Mouse (Mus musculus) stomach, postnatal 0 days (tissue): ENCODE measurements around the gene Gm21698. TPM values are rescaled to one million over a fixed set of nuclear protein-coding genes. Genes with fewer than 3 reads are reported as not detected.
"Not testable (repeated sequence)": the region's sequence is repeated elsewhere in the genome, so short reads cannot be mapped to it uniquely, and the experiment has no call there.

Experiments
- ATAC-seq: fragments of 200-750 bp; cut with Nextera tagmentation; 2 replicates; pipeline ENCODE4 v1.8.0; 2017; ENCODE audit not compliant: low FRiP score, low TSS enrichment
- DNase-seq: peaks from one replicate; pipeline ENCODE4 v3.0.0-alpha.2; 2016; ENCODE audit warnings: low spot score
- H3K27ac ChIP-seq: fragments of 300-500 bp; sonication (generic); replicated peaks from 2 replicates; pipeline ENCODE4 v1.5.1; 2014; ENCODE audit warnings: mild to moderate bottlenecking, control low read depth
- H3K27me3 ChIP-seq: fragments of 300-500 bp; sonication (generic); 2 replicates; pipeline ENCODE4 v1.6.1; 2014; ENCODE audit warnings: low read length; ENCODE audit not compliant: control insufficient read depth, insufficient read depth
- H3K36me3 ChIP-seq: fragments of 300-500 bp; sonication (generic); 2 replicates; pipeline ENCODE4 v1.6.1; 2014; ENCODE audit warnings: low read length, mixed read lengths; ENCODE audit not compliant: control insufficient read depth, insufficient read depth
- H3K4me1 ChIP-seq: fragments of 300-500 bp; sonication (generic); replicated peaks from 2 replicates; pipeline ENCODE4 v1.6.1; 2014; ENCODE audit warnings: antibody characterized with exemption; ENCODE audit not compliant: control insufficient read depth, insufficient read depth
- H3K4me2 ChIP-seq: fragments of 300-500 bp; sonication (generic); replicated peaks from 2 replicates; pipeline ENCODE4 v1.6.1; 2014; ENCODE audit warnings: low read depth, mild to moderate bottlenecking, control low read depth, moderate library complexity
- H3K4me3 ChIP-seq: fragments of 300-500 bp; sonication (generic); 2 replicates; pipeline ENCODE4 v1.5.1; 2014; ENCODE audit warnings: low read depth, low read length, control low read depth
- H3K9ac ChIP-seq: fragments of 300-500 bp; sonication (generic); 2 replicates; pipeline ENCODE4 v1.6.1; 2014; ENCODE audit warnings: mild to moderate bottlenecking, low read length, control low read depth, mixed read lengths
- H3K9me3 ChIP-seq: fragments of 300-500 bp; sonication (generic); 2 replicates; pipeline ENCODE4 v1.6.1; 2016; ENCODE audit warnings: low read length; ENCODE audit not compliant: control insufficient read depth
- WGBS: fragments of 180-500 bp; shearing (Covaris S2); extraction: QIAGEN DNeasy Blood & Tissue Kit; methylation state at CpG from one replicate; pipeline ENCODE4 v1.1.7; 2014; 5-methylcytosine and 5-hydroxymethylcytosine counted together
- polyA plus RNA-seq: library from polyadenylated mRNA; unstranded; fragments of >200 nt; fragmentation: Nextera tagmentation; extraction: Ambion mirVana; gene quantifications from 2 replicates; pipeline ENCODE4 v1.2.1, GENCODE M21; 2015

Gm21698 gene
- polyA plus RNA-seq, 1 experiment from 2014 or later = not detected

- not testable (repeated sequence) for H3K4me3 ChIP-seq, DNase-seq, H3K4me2 ChIP-seq, H3K9me3 ChIP-seq, H3K36me3 ChIP-seq, H3K27ac ChIP-seq, H3K4me1 ChIP-seq, H3K9ac ChIP-seq, ATAC-seq, H3K27me3 ChIP-seq
- 77% methylated on average over 2 of the region's 2 CpGs for WGBS
These were observed 43.1 kb downstream of the Gm21698 start for GRCm38 (mm10) chr5:25945391-25945790.

DNA sequence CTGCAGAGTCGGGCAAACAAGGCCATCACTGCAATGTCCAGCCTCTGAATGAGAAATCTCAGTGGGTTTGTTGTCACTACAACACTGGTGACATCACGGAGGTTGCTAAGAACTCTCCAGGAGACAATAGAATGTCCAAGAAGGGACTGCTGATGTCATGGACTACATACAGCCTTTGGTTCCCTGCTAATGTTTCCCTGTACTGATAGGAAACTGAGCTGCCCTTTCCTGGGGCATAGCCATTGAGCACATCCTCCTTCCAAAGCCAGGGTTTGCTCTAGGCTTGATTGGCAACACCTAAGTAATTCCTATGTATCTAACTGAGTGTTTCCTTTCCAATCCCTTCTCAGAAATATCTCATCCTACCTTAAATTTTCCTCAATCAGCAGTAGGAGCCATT is 46.2 kb downstream of the Gm21698 start, which contains the start of gene Gm21663:
TSS of gene Gm21663 (minus strand) at position 101 of the 400 bp plus-strand sequence.
- not testable (repeated sequence) for H3K4me3 ChIP-seq, H3K9ac ChIP-seq, ATAC-seq, H3K4me1 ChIP-seq, H3K4me2 ChIP-seq, H3K36me3 ChIP-seq, H3K27me3 ChIP-seq, DNase-seq, H3K27ac ChIP-seq, H3K9me3 ChIP-seq
- WGBS = 42% methylated on average over 2 of the region's 2 CpGs

Other genes with a start within 250 kb of the Gm21698 start
- 4.8 and 6.3 TPM in 2 replicates for gene Actr3b, start 228.7 kb downstream of the Gm21698 start, polyA plus RNA-seq
- 0.05 and 0.06 TPM in 2 replicates for gene Gm21663, start 46.3 kb downstream of the Gm21698 start, polyA plus RNA-seq
- gene Gm21671, start 34.2 kb downstream of the Gm21698 start, polyA plus RNA-seq = not detected in 2 replicates
- gene Gm21680, start 16.0 kb downstream of the Gm21698 start, polyA plus RNA-seq = 0.04 TPM in 1 of 2 replicates, not detected in the other
- gene Gm1979, start 16.1 kb upstream of the Gm21698 start, polyA plus RNA-seq = 0.05 TPM in 1 of 2 replicates, not detected in the other
- not detected in 2 replicates for gene Gm5862, start 34.3 kb upstream of the Gm21698 start, polyA plus RNA-seq
- 0.04 and 0.05 TPM in 2 replicates for gene Speer4a, start 50.9 kb upstream of the Gm21698 start, polyA plus RNA-seq
- not detected in 2 replicates for gene Gm7347, start 69.9 kb upstream of the Gm21698 start, polyA plus RNA-seq
- gene Gm10471, start 100.6 kb upstream of the Gm21698 start, polyA plus RNA-seq = not detected in 2 replicates
- gene 5031410I06Rik, start 116.7 kb upstream of the Gm21698 start, polyA plus RNA-seq = not detected in 2 replicates
- 0.02 and 0.06 TPM in 2 replicates for gene Gm10220, start 132.8 kb upstream of the Gm21698 start, polyA plus RNA-seq